Mouse (Mus musculus): ENCODE results near the gene Fbxo6.

DNA sequence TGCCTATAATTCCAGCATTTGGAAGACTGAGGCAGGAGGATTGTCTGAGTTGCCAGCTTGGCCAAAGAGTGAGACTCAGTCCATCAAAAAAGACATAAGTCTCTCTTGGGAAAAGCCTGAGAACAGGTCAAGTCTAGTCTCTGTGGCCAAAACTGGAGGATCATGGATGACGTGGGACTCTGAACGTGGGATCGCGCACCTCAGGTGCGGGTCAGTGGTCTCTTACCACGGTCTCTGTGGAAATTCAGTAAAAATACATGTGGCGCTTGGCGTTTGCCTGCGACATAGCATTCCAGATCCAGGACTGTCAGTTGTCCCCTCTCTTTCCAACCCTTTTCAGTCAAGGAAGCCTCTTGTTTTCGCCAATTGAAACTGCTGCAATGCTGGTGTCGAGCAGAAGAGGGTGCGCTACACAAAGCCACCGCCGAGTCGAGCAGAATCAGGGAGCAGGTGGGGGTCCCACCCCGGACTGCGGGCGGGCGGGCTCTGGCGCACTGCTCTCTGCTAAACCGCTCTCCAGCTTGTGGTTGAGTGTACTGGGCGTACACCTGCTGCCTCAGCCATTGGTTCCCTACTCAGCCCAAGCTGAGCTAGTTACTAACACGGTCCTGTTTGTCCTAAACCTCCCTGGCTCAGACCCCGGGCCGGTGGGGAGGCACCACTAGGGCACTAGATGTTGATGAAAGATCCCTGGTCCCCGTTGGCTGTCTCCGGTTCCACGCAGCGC lies 50.0 kb downstream of the Fbxo6 start:
- peak; percentile 37; the same call in 1 of the 2 replicates for TF ChIP-seq CTCF (IDR thresholded peaks at IDR 0.05; ENCODE audit: borderline replicate concordance, insufficient read depth, low read length)
- TF ChIP-seq POLR2A (IDR thresholded peaks at IDR 0.05; ENCODE audit: low read depth, low read length) = no peak
